Mouse (Mus musculus) gonadal fat pad, adult 2 months (tissue): ENCODE data around the gene Ccdc88c. TPM values are rescaled to one million over a fixed set of nuclear protein-coding genes. Genes with fewer than 3 reads are reported as not detected.
A peak's percentile ranks its signal among the peaks of the same experiment; 100 is the strongest.

Experiments used
- DNase-seq: peaks from one replicate; pipeline ENCODE4 v3.0.0-alpha.2; 2012; ENCODE audit warnings: low read depth
- polyA plus RNA-seq: library from polyadenylated mRNA; depleted of rRNA; stranded (reverse); fragments of >200 nt; gene quantifications from 2 replicates; pipeline ENCODE4 v1.2.3, GENCODE M21; 2012

Gene Ccdc88c
- polyA plus RNA-seq, 1 experiment = 5.8 TPM

GRCm38 (mm10) chr12:100928286-100928685 is 100.6 kb downstream of the Ccdc88c start:
- DNase-seq = no peak

DNA sequence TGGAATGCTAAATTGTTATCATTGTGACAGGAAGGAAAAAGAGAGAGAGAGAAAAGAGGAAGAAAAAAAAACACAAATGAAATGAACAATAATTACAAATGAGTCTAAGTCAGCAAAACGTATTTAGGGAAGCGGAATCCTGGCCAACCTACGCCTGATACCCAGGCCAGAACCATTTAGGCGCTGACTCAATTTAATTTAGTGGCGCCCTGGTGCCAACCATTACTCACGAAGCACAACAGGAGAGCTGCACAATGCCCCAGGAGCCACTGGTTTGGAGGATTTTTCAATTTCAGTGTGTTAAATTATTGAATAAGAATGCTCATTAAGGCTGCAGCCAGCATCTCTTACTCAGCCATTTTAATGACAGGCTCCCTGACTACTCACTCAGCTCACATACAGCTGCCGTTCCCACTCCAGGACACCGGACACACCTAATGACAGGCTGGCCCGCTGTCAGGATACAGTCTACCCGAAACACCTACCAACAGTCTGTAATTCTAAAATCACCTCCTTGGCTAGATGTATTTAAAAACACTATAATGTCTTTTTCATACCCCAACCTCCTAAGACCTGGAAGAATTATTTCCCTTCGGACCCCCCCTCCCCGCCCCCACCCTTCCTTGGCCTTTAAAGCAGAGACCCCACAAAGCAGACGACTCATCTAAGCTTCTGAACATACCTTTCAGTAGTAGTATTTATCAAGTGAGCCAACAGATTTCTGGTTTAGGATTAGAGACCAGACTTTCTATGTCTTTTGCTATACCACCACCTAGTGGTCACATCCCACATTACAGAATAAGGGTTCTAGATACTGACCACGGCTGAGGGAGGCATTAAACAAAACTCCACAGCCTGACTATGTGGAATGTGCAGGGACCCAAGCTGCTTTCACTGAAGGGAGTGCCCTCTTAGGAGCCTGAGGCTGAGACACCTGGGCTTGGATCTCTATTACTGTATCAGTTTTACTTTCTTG is 102.9 kb downstream of the Ccdc88c start:
- no peak for DNase-seq

DNA sequence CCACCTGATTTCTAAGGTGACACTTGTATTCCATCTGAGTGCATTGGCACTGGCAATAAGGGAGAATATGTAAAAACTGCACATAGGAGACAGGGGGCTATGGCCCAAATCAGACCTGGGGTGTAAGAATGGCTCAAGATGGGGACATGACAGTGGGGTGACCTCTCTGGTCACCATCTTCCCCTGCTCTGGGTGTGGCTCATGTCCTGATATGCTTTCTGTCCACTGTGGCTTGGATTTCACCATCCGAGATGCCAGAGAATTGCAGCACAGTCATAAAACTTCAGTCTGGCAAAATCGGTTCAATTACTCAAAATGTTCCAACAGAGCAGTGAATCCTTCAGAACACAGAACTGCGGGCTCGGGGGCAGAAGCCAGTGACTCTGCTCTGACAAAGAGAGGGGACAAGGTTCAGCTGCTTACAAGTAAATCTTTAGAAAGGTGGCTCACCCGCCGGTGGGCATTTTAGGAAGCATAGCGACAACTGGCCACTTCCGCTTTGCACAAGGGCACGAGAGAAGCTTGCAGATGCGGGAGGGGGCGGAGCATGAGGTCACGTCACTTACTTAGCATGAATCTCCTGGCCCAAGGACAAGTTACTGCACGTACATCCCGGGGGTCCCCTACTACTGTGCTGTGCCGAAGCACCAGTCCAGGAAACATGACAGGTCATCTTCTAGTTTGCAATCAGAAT is 104.1 kb downstream of the Ccdc88c start:
- no peak for DNase-seq

- DNase-seq = no peak
Measured at GRCm38 (mm10) chr12:100910731-100911130, 118.1 kb downstream of the Ccdc88c start.

DNA sequence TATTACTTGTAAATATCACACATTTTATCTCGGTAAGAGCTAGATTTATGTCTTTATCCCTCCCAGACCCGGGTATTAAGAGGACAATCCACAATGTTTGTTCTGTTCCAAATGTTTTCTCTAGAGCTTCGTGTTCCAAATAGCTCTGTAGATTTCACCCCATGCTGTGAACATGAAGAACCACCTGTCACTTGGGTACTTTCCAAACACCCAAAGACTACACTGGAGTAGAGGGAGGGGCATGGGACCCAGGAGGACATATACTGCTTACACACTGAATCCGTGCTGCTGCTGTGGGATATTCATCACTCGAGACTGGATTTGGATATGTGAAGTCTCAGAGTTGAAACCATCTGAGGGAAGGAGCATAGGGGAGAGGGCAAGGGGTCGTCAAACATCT is 119.1 kb downstream of the Ccdc88c start:
- no peak for DNase-seq

GRCm38 (mm10) chr12:100908298-100909034 is 120.4 kb downstream of the Ccdc88c start:
- no peak for DNase-seq

- no peak for DNase-seq
Measured at GRCm38 (mm10) chr12:100907598-100908297, 121.1 kb downstream of the Ccdc88c start, which contains the start of gene Gpr68. Gene Gpr68 (minus strand): TSS chr12:100908198.

DNA sequence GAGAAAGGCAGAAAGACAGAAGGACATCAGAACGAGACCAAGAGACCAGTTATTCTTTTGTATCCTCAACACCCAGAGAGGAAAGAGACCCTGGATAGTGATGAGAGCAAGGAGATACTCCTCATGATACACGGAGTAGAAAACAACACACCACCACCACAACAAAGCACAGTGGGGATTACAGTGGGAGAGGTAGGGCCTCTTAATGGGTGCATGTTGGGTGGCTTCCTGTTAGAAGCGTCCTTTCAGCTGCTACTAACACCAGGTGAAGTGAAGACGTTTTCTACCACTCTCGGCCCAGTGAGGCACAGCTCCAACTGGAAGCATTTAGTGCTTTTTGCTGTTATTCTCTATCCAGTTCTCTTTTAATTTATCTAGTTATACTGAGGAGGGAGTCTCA is 122.0 kb downstream of the Ccdc88c start:
- no peak for DNase-seq

GRCm38 (mm10) chr12:100903761-100904160 is 125.1 kb downstream of the Ccdc88c start:
- DNase-seq = no peak

DNA sequence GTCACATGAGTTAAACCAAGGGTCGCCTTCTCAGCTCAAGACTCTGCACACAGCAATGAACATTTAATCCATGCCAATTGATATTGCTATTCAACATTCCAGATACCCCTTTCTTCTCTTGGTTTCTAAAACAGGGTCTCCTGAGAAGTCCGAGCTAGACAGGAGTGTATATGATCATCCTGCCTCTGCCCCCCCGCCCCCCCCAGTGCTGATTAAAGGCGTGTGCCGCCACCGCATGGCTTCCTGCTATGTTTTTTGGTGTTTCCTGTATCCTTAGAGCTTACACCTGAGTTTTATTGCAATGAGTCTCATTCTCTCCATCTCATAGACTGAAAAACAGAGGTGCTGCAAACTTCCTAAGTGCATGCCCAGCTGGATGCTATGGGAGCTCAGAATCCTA is 127.5 kb downstream of the Ccdc88c start:
- DNase-seq = no peak

- DNase-seq = no peak
Measured at GRCm38 (mm10) chr12:100900901-100901300, 128.0 kb downstream of the Ccdc88c start.

GRCm38 (mm10) chr12:100899111-100899640 is 129.7 kb downstream of the Ccdc88c start:
- DNase-seq = no peak

DNA sequence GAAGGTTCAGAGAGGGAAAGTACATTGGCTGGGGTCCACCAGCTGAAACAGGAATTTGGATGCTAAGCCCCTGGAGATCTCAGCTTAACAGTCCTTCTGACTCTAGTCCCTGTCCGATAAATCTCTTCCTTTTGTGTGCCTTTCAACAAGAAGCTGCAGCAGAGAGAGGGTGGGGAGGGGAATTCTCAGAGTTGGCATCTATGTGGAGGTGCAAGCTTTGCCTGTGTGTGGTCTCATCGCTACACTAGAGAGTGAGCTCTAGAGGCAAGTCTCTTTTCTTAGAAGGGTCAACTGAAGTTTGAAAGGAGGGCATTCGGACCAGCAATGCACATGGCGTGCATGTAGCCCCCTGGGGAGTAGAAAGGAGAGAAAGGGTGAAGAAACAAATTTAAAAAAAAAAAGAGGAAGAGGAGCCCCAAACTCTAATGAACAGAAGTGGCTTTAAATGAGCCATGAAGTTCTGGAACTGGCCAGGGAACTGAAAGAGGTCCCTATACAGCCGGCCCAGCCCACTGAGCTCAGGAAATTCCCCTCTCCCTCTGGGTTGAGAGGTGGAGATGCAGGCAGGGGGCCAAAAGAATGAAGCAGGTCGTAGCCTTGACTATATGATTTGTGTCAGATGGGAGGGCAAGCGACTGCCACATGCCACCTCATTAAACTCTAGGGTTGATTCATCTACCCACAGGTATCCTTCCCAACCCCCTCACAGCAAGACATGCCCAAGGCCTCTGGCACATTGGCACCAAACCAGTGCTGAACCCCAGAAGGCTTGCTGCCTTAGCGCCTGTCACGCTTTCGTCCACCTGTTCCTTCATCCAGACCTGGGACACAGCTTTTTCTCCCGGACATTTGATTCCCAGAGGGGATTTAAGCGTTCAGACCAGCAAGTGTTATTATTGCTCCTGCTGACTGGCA is 130.9 kb downstream of the Ccdc88c start:
- DNase-seq = no peak

- no peak for DNase-seq
Measured at GRCm38 (mm10) chr12:100896661-100897060, 132.2 kb downstream of the Ccdc88c start.

- no peak for DNase-seq
Measured at GRCm38 (mm10) chr12:100895504-100895903, 133.4 kb downstream of the Ccdc88c start.

DNA sequence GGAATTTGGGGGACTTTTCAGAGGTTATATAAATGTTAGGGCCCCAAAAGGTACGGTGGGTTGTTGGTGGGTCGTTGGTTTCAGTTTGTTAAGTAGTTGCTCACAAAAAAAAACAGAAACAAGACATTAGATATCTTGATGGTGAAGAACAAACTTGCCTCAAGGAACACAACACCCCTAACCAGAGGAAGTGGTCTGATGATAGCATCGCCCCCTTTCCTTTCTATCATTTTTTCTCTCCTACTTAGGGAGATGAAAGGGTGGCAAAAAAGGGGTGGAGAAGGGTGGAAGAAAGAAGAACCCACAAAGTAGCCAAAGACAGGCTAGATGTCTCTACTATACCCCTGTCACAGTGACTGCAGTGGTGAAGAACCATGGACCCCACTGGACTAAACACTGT is 138.3 kb downstream of the Ccdc88c start:
- DNase-seq = no peak

DNA sequence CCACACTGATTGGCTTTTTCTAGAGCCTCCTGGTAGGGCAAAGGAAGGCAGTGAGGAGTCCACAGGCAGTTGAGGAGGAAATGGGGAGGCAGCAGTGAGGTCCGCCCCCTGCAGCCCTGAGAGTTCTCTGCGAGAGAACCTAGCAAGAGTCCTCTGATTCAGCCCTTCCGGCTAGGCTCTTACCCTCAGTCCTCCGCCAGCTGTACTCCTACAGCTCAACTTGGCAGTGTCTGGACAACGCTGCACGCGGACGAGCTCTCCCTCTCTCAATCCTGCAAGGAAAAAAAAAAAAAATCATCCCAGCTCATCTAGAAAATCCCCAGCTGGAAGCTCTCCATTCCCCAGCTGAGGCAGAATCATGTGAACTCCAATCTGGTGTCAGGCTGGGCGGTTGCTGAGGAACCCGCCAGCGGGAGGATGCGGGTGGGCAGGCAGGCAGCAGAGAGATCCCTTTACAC is 141.0 kb downstream of the Ccdc88c start:
- no peak for DNase-seq

- no peak for DNase-seq
Measured at GRCm38 (mm10) chr12:100886877-100887276, 142.0 kb downstream of the Ccdc88c start.

- no peak for DNase-seq
Measured at GRCm38 (mm10) chr12:100885585-100885984, 143.3 kb downstream of the Ccdc88c start.

DNA sequence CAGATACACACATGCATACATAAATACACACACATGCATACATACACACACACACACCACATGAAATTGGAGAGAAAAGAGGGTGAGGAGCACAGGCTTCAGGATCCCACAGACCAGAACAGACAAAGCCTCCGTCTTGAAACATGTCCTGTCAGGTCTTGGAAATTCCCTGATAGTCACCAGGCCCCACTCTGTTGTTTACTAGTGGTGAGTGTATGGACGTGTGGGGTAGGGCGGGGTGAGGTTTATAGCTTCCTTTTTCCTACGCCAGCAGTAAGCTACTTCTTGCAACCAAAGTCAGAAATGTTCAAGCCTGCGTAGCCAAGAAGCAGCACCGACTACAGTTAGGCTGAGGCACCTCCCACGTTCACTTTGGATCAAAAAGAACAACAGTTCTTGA is 145.7 kb downstream of the Ccdc88c start:
- DNase-seq = peak; percentile 4
